Comparison of ENCODE assay signal across 8 mouse cellular contexts in the genomic region with DNA sequence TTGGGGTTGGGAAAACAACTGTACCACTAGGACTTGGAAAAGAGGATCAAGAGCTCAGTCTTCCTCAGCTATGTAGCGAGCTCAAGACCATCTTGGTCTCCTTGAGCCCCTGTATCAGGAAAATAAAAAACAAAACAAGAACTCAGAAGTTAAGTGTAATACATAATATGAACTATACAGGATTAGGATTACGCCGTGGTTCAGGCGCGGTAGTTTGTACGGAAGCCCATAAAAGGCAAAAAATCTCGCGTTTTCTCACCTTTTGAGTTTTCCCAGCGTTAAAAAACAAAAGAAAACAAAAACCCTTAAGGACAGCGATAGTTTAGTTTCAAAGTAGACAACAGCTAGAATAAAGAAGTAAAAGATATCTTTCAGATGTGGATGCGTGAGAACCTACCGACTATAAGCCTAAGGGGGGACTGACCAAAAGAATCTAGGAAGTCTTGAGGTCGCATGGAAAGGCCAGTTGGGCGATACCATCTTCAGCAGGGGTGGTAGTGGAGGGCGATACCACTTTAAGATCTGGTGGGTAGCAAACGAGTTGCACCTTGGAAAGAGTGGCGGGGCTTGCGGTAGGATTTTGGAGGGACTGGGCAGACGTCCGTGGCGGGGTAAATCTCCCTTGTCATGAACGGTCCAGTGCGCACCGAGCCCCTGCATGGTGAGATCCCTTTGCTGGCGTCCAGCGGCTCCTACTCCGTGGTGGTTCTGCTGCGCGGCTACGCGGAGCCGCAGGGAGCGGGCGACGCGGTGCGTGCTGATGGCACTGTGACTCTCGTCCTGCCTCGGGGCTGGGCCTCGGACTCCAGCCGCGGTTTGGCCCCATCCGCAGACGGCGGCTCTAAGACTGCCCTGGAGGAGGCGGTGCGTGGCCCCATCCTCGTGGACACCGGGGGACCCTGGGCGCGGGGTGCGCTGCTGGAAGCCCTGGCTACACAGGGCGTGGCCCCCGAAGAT. TPM values are rescaled to one million over a fixed set of nuclear protein-coding genes. Genes with fewer than 3 reads are reported as not detected.
DNase-seq lines count a peak whose midpoint lies in the region; ATAC-seq and TF ChIP-seq lines count a peak whose summit lies in the region.

A gene (plus strand): TSS at position 544 of the 957 bp plus-strand sequence.

- no peaks in the 10 kb centered on the region for H3K4me1 ChIP-seq in brown adipose tissue, adult 24 weeks (ENCODE audit: control insufficient read depth, insufficient read depth, insufficient read length, low read length)
- peaks cover 16% of the 10 kb centered on the region for H3K4me1 ChIP-seq in heart, embryonic 15.5 days (replicated peaks)
- peaks cover 15% of the 10 kb centered on the region for H3K4me1 ChIP-seq in liver, embryonic 16.5 days (ENCODE audit: control insufficient read depth, low read depth, low read length)
- peaks cover 21% of the 10 kb centered on the region for H3K4me1 ChIP-seq in neural tube, embryonic 13.5 days (replicated peaks)
- H3K4me1 ChIP-seq in testis, adult 2 months (ENCODE audit: control insufficient read depth, insufficient read depth, low read length): peaks cover 11% of the 10 kb centered on the region

- peak within 1 kb of the TSS; percentile 78 for H3K9ac ChIP-seq in heart, embryonic 15.5 days
- peak within 1 kb of the TSS; percentile 87 for H3K9ac ChIP-seq in liver, embryonic 16.5 days (ENCODE audit: low read depth, low read length)
- H3K9ac ChIP-seq in neural tube, embryonic 13.5 days: peak within 1 kb of the TSS; percentile 89

- WGBS in heart, embryonic 15.5 days: 6% methylated on average over 54 of the region's 54 CpGs
- WGBS in liver, embryonic 16.5 days (ENCODE audit: insufficient replicate concordance): 5% methylated on average over 54 of the region's 54 CpGs
- WGBS in neural tube, embryonic 13.5 days: 9% methylated on average over 54 of the region's 54 CpGs

- H3K4me3 ChIP-seq in brown adipose tissue, adult 24 weeks (ENCODE audit: insufficient read depth, low read depth, low read length): peak within 1 kb of the TSS; percentile 70
- H3K4me3 ChIP-seq in heart, embryonic 15.5 days: peak within 1 kb of the TSS; percentile 69
- peak within 1 kb of the TSS; percentile 80 for H3K4me3 ChIP-seq in liver, embryonic 16.5 days (ENCODE audit: low read depth, low read length)
- peak within 1 kb of the TSS; percentile 63 for H3K4me3 ChIP-seq in neural tube, embryonic 13.5 days
- peak within 1 kb of the TSS; percentile 83 for H3K4me3 ChIP-seq in testis, adult 2 months (ENCODE audit: control insufficient read depth, low read depth, low read length)

- no peak for TF ChIP-seq CTCF in testis, adult 2 months (IDR thresholded peaks at IDR 0.05; ENCODE audit: control insufficient read depth, insufficient read depth, insufficient replicate concordance, low read depth, low read length)

- 0 out of 2 replicates have a peak, but pooled peaks cover 4% of the 10 kb centered on the region for H3K36me3 ChIP-seq in heart, embryonic 15.5 days
- H3K36me3 ChIP-seq in liver, embryonic 16.5 days (ENCODE audit: control insufficient read depth, insufficient read depth): peaks cover 2% of the 10 kb centered on the region; the same call in 1 of the 2 replicates
- H3K36me3 ChIP-seq in neural tube, embryonic 13.5 days: peaks cover 34% of the 10 kb centered on the region
- H3K36me3 ChIP-seq in testis, adult 2 months (ENCODE audit: control insufficient read depth, insufficient read depth, low read length): no peaks in the 10 kb centered on the region

- H3K27me3 ChIP-seq in heart, embryonic 15.5 days: no peaks in the 10 kb centered on the region
- H3K27me3 ChIP-seq in liver, embryonic 16.5 days (ENCODE audit: control insufficient read depth, insufficient read depth, low read depth, low read length): no peaks in the 10 kb centered on the region
- H3K27me3 ChIP-seq in neural tube, embryonic 13.5 days: no peaks in the 10 kb centered on the region
- H3K27me3 ChIP-seq in testis, adult 2 months (ENCODE audit: control insufficient read depth, insufficient read depth, low read length): no peaks in the 10 kb centered on the region

- peak within 1 kb of the TSS; percentile 55 for H3K27ac ChIP-seq in brown adipose tissue, adult 24 weeks (replicated peaks; ENCODE audit: low read depth, low read length)
- peak within 1 kb of the TSS; percentile 85 for H3K27ac ChIP-seq in heart, embryonic 15.5 days
- peak within 1 kb of the TSS; percentile 57 for H3K27ac ChIP-seq in liver, embryonic 16.5 days (ENCODE audit: low read length)
- peak within 1 kb of the TSS; percentile 90 for H3K27ac ChIP-seq in neural tube, embryonic 13.5 days (replicated peaks)
- H3K27ac ChIP-seq in testis, adult 2 months (ENCODE audit: control insufficient read depth, insufficient read depth, low read depth, low read length): peak within 1 kb of the TSS; percentile 97

- peak; percentile 55 for TF ChIP-seq POLR2A in testis, adult 2 months (IDR thresholded peaks at IDR 0.05; ENCODE audit: control insufficient read depth, low read depth, low read length)

- peak; percentile 70 for ATAC-seq in CD4-positive, CD25-positive, alpha-beta regulatory T cell, adult 4 months
- peak; percentile 81 for ATAC-seq in heart, embryonic 15.5 days (replicated peaks; ENCODE audit: insufficient number of reproducible peaks, insufficient read depth, low FRiP score, low read depth)
- ATAC-seq in liver, embryonic 16.5 days (ENCODE audit: low read depth): peak; percentile 83
- ATAC-seq in neural tube, embryonic 13.5 days (ENCODE audit: low read depth): peak; percentile 89

- DNase-seq in fibroblast of lung, adult 2 months (ENCODE audit: low read depth): peak; percentile 74
- DNase-seq in kidney, postnatal 25 days: peak; percentile 89 to 90

- no peaks in the 10 kb centered on the region for H3K9me3 ChIP-seq in heart, embryonic 15.5 days (replicated peaks)
- H3K9me3 ChIP-seq in liver, embryonic 16.5 days (replicated peaks; ENCODE audit: control insufficient read depth, low read length): no peaks in the 10 kb centered on the region
- H3K9me3 ChIP-seq in neural tube, embryonic 13.5 days: no peaks in the 10 kb centered on the region

- H3K4me2 ChIP-seq in heart, embryonic 15.5 days: peak within 1 kb of the TSS; percentile 95
- H3K4me2 ChIP-seq in liver, embryonic 16.5 days (ENCODE audit: low read depth, low read length): peak within 1 kb of the TSS; percentile 99
- H3K4me2 ChIP-seq in neural tube, embryonic 13.5 days: peak within 1 kb of the TSS; percentile 82

RNA-seq across cellular contexts. Expression of the gene that starts here (rescaled TPM):
- polyA plus RNA-seq in CD4-positive, CD25-positive, alpha-beta regulatory T cell, adult 4 months (2017; shearing (Covaris generic)): not detected
- polyA plus RNA-seq in brown adipose tissue, adult 24 weeks (2012; ENCODE audit: insufficient read depth, insufficient read length, missing spikeins): 4.6 and 5.8 TPM in 2 replicates
- 5.1 and 6.7 TPM in 2 replicates for polyA plus RNA-seq in heart, embryonic 15.5 days (2015; fragmentation: Nextera tagmentation; extraction: Ambion mirVana)
- 2.2 TPM in 2 replicates for polyA plus RNA-seq in liver, embryonic 16.5 days (2015; fragmentation: Nextera tagmentation; extraction: Ambion mirVana)
- polyA plus RNA-seq in neural tube, embryonic 13.5 days (2015; fragmentation: Nextera tagmentation; extraction: Ambion mirVana): 12.9 and 13.5 TPM in 2 replicates
- polyA plus RNA-seq in testis, adult 2 months (2012; rRNA removed): 5.4 and 6.2 TPM in 2 replicates

Comparison
In these comparisons a context has a peak if more than half of its experiments do, and no peak if none do; other contexts are left out.
1. Peak in every context shown above with its lines: DNase-seq, ATAC-seq, H3K4me3 ChIP-seq and H3K27ac ChIP-seq.
2. Peak in ATAC-seq in CD4-positive, CD25-positive, alpha-beta regulatory T cell, adult 4 months; RNA of the gene not detected or under 1 TPM.